Mouse (Mus musculus): ENCODE data around the gene Cysrt1.

DNA sequence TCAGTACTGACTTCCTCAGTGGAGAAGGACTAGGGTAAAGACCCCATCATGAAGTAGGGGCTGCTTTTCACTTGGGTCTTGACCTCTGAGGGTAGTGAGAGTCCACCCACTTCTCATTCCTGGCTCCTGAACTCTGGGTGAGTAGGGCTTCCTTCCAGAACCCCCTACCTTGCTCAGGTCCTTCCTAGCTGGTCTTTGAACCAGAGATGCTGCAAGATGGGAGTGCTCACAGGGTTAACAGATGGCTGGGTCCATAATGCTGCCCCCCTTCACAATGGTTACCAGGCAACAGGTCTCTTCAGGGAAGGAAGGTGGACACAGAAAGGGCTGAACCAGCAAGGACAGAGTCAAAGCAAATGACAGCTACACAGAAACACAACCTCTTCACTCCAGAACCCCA lies 23.8 kb downstream of the Cysrt1 start, which contains the start of gene Fam166a:
- TF ChIP-seq CTCF (IDR thresholded peaks at IDR 0.05; ENCODE audit: low read depth) = no peak
- no peak for TF ChIP-seq EP300 (optimal IDR thresholded peaks at IDR 0.05)
